Mouse (Mus musculus) mature B cell (primary cell): ENCODE data around the gene 4930558K02Rik.

Experiments
- in situ Hi-C: fragments of 300-500 bp; cut with MboI; formaldehyde crosslinking; loops from 2 replicates; pipeline ENCODE4 v1.14.3; 2019

The 4930558K02Rik gene

DNA sequence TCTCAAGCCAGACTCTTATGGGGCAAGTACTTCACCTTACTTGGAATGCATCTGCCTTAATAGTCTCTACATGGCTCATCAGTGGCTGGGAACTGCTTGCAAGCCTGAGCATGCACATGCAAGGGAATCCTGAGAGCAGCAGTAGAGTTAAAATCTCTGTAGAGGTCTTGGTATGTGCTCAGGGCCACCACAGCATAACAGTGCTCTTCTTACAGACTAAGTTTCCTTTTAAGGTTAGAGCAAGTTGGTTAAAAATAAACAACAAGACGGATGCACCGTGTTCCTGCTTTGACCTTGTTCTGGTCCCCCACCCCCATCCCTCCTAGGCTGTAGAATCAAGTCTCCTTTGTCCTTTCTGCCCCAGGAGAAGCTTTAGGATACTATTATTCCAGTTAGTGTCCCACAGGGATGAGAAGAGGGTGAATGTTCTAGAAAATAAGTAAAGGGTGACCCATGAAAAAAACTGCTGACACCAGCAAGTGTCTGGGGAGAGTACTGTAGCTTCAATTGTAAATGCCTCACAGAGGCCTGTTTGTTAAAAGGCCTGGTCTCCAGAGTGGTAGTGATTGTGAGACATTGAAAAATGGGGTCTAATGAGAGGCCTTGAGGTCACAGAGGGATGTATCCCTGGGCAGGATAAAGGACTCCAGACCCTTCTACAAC, 71.5 kb downstream of the 4930558K02Rik start:
- in situ Hi-C loops: no loop called here

DNA sequence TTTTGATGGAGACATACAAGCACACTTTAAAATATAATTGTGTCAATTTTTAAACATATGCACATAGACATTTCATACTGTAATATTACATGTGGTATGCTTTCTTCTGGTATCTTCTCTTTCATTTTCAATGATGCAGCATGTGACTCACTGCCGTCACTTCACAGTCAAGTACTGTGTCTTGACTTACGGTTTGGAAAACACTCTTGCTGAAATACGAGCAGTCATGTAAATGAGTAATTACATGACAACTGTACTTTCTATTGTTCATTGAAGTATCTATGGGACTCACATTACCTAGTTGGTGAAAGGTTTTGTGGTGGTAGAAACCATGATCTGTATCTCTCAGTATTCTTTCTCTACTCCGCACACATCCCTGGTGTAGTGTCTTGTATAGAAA, 72.3 kb downstream of the 4930558K02Rik start:
- in situ Hi-C loops: no loop called here

DNA sequence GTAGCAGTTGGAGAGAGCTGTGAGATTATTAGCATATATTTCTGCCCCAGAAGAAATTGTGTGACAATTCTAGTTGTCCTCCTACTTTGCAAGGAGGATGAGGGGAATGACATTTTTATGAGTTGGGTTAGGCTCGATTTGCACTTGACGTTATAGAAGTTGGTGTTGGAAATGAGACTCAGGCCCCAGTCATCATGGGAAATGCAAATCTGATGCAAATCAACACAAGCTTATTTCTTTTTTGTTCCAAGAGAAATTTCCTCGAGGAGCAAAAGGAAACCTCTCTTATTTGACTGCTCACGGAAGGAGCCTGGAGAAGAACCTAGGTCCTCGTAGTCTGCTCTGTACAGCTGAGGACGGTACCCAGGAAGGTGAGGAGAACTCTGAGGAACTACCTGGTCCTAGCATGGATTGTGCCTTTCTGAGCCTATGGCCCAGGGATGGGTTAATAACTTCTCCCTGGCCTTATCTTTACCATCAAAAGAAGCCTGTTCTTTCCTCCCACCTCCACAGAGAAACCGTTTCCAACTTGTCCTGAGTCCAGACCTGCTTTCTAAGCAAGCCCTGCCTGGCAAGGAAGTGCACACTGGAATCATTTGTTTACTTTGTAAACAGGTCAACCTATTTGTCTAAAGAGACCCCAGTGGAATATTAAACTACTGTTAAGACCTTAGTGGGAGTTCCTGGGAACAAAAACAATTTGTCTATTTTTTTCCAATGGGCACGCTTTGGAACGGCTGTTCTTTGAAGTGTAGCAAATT, 76.6 kb downstream of the 4930558K02Rik start:
- in situ Hi-C loops: no loop called here

DNA sequence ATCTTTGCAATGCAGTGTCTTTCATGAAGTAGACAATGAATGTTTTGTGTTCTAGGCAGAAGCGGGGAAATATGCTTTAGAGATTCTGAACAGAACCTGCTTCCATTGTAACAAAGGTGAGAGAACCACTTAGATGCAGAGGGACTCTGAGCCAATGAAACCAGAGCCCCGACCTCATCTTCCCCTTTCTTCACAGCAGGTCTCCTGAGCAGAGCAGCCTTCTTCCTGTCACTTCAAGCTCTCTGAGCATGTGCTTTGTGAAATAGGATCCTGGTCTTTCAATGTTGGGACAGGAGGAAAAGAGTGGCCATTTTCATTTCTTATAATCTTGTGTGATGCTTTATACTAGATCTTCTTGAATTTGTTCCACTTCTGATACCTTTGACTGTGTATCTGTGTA, 79.3 kb downstream of the 4930558K02Rik start:
- in situ Hi-C loops: no loop called here

DNA sequence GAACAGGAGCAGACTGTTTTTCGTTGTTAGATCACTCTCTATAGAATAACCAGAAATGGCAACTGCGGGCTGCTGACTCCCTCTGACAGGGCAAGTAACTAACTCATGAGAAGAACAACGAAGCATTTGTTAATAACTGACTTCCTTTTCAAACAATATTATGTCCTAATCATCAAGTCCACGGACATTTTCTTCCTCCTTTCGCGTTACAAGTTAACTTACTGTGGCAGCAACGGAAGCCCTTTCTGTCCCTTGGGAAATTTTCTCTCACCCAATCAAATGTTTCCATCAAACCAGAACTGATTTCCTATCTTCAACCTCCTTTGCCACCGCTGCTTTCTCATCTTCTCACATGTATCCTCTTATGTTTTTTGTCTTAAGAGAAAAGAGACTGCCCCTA, 82.2 kb downstream of the 4930558K02Rik start:
- in situ Hi-C loops: no loop called here

DNA sequence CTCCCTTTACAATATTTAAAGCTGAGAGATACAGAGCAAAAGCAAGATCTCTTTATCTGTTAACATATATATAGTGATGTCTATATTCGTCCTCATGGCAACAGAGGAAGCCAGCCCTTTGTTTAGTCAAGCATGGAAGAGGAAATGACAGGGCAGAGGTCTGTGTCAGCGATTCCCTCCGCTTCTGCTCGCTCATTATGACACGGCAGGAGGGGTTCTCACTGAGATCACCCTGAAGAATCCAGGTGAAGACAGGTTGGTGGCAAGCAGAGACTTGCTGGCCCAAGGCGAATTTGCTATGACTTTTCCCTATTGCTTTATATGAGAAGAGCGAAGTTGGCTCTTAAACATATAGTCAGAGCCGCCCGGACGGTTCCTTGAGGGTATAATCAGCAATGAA, 83.3 kb downstream of the 4930558K02Rik start:
- in situ Hi-C loops: no loop called here

DNA sequence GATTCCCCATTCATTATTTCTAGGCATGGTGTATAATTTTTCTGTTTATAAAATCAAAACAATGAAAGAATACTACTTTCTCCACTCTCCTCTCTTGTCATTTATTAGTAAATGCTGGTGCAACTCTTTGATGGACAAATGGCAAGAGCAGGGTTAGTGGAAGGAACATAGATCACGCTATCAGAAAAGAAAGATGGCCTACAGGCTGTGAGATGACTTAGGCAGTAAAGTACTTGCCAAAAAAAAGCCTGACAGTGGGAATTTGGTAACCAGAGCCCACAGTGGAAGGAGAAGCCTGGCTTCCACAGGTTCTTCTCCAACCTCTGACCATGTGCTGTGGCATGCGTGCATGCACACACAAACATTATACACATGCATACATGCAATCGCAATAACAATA, 84.4 kb downstream of the 4930558K02Rik start:
- in situ Hi-C loops: no loop called here

DNA sequence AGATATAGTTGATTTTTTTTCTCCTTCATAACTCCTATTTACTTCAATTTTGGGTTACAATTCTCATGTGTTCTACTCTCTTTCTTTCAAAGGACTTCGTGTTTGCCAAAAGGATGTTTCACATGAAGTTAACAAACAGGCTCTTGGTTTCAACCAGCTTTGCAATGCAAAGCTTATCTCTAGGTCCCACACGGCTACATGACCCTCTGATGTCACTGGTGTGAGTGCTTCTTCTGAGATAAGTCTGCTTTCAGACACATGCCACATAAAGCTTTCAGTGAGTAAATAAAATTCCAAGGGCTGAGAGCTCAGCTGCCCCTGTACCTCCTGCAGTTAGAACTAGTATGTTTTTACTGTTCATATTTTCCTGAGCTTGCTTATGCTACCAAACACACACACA, 84.9 kb downstream of the 4930558K02Rik start:
- in situ Hi-C loops: no loop called here

DNA sequence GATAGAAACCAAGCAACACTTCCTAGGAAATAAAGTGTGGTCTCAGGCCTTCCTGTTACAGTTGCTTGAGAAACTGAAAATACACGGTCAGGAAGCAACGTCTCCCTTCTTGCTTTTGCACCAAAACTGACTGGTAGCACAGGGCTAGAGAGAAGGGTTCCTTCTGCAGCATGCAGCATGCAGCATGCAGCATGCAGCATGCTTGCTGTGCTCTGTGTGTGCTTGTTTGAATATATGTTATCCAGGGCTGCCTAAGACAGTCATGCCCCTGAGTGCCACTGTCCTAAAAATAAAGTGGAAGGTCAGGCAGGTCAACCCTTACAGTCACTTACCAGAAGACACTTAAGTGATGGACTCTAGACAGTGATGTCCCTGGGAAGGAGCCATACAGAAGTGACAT, 85.3 kb downstream of the 4930558K02Rik start:
- in situ Hi-C loops: no loop called here
